Mouse (Mus musculus) heart, postnatal 0 days (tissue): Measurements from ENCODE around the gene Lcor. TPM values are rescaled to one million over a fixed set of nuclear protein-coding genes. Genes with fewer than 3 reads are reported as not detected.

Experiments used
- ATAC-seq: fragments of 200-750 bp; cut with Nextera tagmentation; 2 replicates; pipeline ENCODE4 v1.8.0; 2017; ENCODE audit warnings: low read depth, moderate number of reproducible peaks, moderate library complexity; ENCODE audit not compliant: insufficient read depth
- DNase-seq: peaks from one replicate; pipeline ENCODE4 v3.0.0-alpha.2; 2016; ENCODE audit warnings: low spot score
- H3K27ac ChIP-seq: fragments of 300-500 bp; sonication (generic); 2 replicates; pipeline ENCODE4 v1.5.1; 2014; ENCODE audit warnings: low read depth, mild to moderate bottlenecking
- H3K27me3 ChIP-seq: fragments of 300-500 bp; sonication (generic); 2 replicates; pipeline ENCODE4 v1.6.1; 2014; ENCODE audit warnings: low read length, mixed read lengths; ENCODE audit not compliant: control insufficient read depth, insufficient read depth
- H3K36me3 ChIP-seq: fragments of 300-500 bp; sonication (generic); replicated peaks from 2 replicates; pipeline ENCODE4 v1.6.1; 2014; ENCODE audit warnings: low read length, mixed read lengths; ENCODE audit not compliant: control insufficient read depth, insufficient read depth
- H3K4me1 ChIP-seq: fragments of 300-500 bp; sonication (generic); 2 replicates; pipeline ENCODE4 v1.6.1; 2014; ENCODE audit warnings: antibody characterized with exemption; ENCODE audit not compliant: control insufficient read depth, insufficient read depth
- H3K4me2 ChIP-seq: fragments of 300-500 bp; sonication (generic); 2 replicates; pipeline ENCODE4 v1.6.1; 2014; ENCODE audit warnings: low read depth, mild to moderate bottlenecking, low read length, moderate library complexity
- H3K4me3 ChIP-seq: fragments of 300-500 bp; sonication (generic); 2 replicates; pipeline ENCODE4 v1.5.1; 2014; ENCODE audit warnings: low read depth, low read length
- H3K9ac ChIP-seq: fragments of 300-500 bp; sonication (generic); replicated peaks from 2 replicates; pipeline ENCODE4 v1.6.1; 2014; ENCODE audit warnings: low read depth, low read length, mixed read lengths
- H3K9me3 ChIP-seq: fragments of 300-500 bp; sonication (generic); replicated peaks from 2 replicates; pipeline ENCODE4 v1.6.1; 2016; ENCODE audit warnings: low read length; ENCODE audit not compliant: control insufficient read depth
- CTCF ChIP-seq: IDR thresholded peaks from 2 replicates; pipeline ENCODE4 v1.5.1; 2016; ENCODE audit warnings: antibody characterized with exemption, control low read depth, low read depth
- EP300 ChIP-seq: IDR thresholded peaks from 2 replicates; pipeline ENCODE4 v1.6.1; 2016; ENCODE audit warnings: antibody characterized with exemption, low read depth
- WGBS: fragments of 180-500 bp; shearing (Covaris S2); extraction: QIAGEN DNeasy Blood & Tissue Kit; methylation state at CpG from one replicate; pipeline ENCODE4 v1.1.7; 2014; 5-methylcytosine and 5-hydroxymethylcytosine counted together
- polyA plus RNA-seq: library from polyadenylated mRNA; unstranded; fragments of >200 nt; fragmentation: Nextera tagmentation; extraction: Ambion mirVana; gene quantifications from 2 replicates; pipeline ENCODE4 v1.2.1, GENCODE M21; 2015
- total RNA-seq: library from RNA; depleted of rRNA; stranded (reverse); fragments of >200 nt; gene quantifications from 2 replicates; pipeline ENCODE4 v1.2.3, GENCODE M21; 2014; ENCODE audit warnings: low replicate concordance

The Lcor gene
- total and polyA plus RNA-seq, 2 experiments from 2014 or later, result 7.5 to 8.0 TPM

GRCm38 (mm10) chr19:41556981-41557380, 74.5 kb downstream of the Lcor start:
- no peak overlapping the region for H3K4me2 ChIP-seq
- WGBS, result 85% methylated on average over 4 of the region's 4 CpGs
- no peaks in the 10 kb centered on the region for H3K4me1 ChIP-seq
- no peak overlapping the region for H3K4me3 ChIP-seq
- ATAC-seq, result no peak
- H3K9ac ChIP-seq, result no peak overlapping the region
- no peak for TF ChIP-seq CTCF
- TF ChIP-seq EP300, result no peak
- H3K27ac ChIP-seq, result no peak overlapping the region
- DNase-seq, result no peak
- no peaks in the 10 kb centered on the region for H3K27me3 ChIP-seq
- H3K36me3 ChIP-seq, result peaks cover 40% of the 10 kb centered on the region
- H3K9me3 ChIP-seq, result no peaks in the 10 kb centered on the region

- H3K4me3 ChIP-seq, result no peak overlapping the region
- H3K4me2 ChIP-seq, result no peak overlapping the region
- ATAC-seq (no peak), DNase-seq (no peak)
- TF ChIP-seq CTCF (no peak), EP300 (no peak)
- H3K9ac ChIP-seq, result no peak overlapping the region
- H3K27me3 ChIP-seq, result no peaks in the 10 kb centered on the region
- WGBS, result 87% methylated on average over 4 of the region's 4 CpGs
- peaks cover 40% of the 10 kb centered on the region for H3K36me3 ChIP-seq
- H3K9me3 ChIP-seq, result no peaks in the 10 kb centered on the region
- H3K4me1 ChIP-seq, result no peaks in the 10 kb centered on the region
- no peak overlapping the region for H3K27ac ChIP-seq
Observed at GRCm38 (mm10) chr19:41557491-41557890, 75.1 kb downstream of the Lcor start.

- Histone ChIP-seq H3K4me2 (no peak overlapping the region), H3K9me3 (no peaks in the 10 kb centered on the region), H3K27me3 (no peaks in the 10 kb centered on the region), H3K4me3 (no peak overlapping the region), H3K4me1 (no peaks in the 10 kb centered on the region), H3K27ac (no peak overlapping the region), H3K36me3 (peaks cover 35% of the 10 kb centered on the region), H3K9ac (no peak overlapping the region)
- DNase-seq (no peak), ATAC-seq (no peak)
- 91% methylated on average over 9 of the region's 9 CpGs for WGBS
- TF ChIP-seq EP300 (no peak), CTCF (no peak)
Observed at GRCm38 (mm10) chr19:41558891-41559486, 76.6 kb downstream of the Lcor start.

- Histone ChIP-seq H3K27me3 (no peaks in the 10 kb centered on the region), H3K36me3 (peaks cover 29% of the 10 kb centered on the region), H3K4me3 (no peak overlapping the region), H3K9ac (no peak overlapping the region), H3K4me2 (no peak overlapping the region), H3K27ac (no peak overlapping the region), H3K4me1 (no peaks in the 10 kb centered on the region), H3K9me3 (no peaks in the 10 kb centered on the region)
- 91% methylated on average over 3 of the region's 3 CpGs for WGBS
- ATAC-seq, result no peak
- TF ChIP-seq CTCF, result no peak
- TF ChIP-seq EP300, result no peak
- DNase-seq, result no peak
Observed at GRCm38 (mm10) chr19:41560856-41561255, 78.4 kb downstream of the Lcor start.

- TF ChIP-seq CTCF (no peak), EP300 (no peak)
- H3K4me1 ChIP-seq, result no peaks in the 10 kb centered on the region
- no peak for ATAC-seq
- no peak overlapping the region for H3K4me3 ChIP-seq
- no peak overlapping the region for H3K27ac ChIP-seq
- no peaks in the 10 kb centered on the region for H3K9me3 ChIP-seq
- H3K36me3 ChIP-seq, result no peaks in the 10 kb centered on the region
- no peak overlapping the region for H3K4me2 ChIP-seq
- H3K9ac ChIP-seq, result no peak overlapping the region
- WGBS, result 63% methylated on average over 2 of the region's 2 CpGs
- no peak for DNase-seq
- H3K27me3 ChIP-seq, result no peaks in the 10 kb centered on the region
Observed at GRCm38 (mm10) chr19:41568791-41569190, 86.4 kb downstream of the Lcor start.

- Histone ChIP-seq H3K4me3 (no peak overlapping the region), H3K36me3 (no peaks in the 10 kb centered on the region), H3K27ac (no peak overlapping the region), H3K9me3 (no peaks in the 10 kb centered on the region), H3K27me3 (no peaks in the 10 kb centered on the region), H3K4me2 (no peak overlapping the region), H3K4me1 (no peaks in the 10 kb centered on the region), H3K9ac (no peak overlapping the region)
- DNase-seq (no peak), ATAC-seq (no peak)
- WGBS, result 95% methylated on average over 2 of the region's 2 CpGs
- TF ChIP-seq EP300, result no peak
- no peak for TF ChIP-seq CTCF
Observed at GRCm38 (mm10) chr19:41573700-41574099, 91.3 kb downstream of the Lcor start.
